Mouse (Mus musculus): Measurements from ENCODE around the gene Bcl2l10. TPM values are rescaled to one million over a fixed set of nuclear protein-coding genes. Genes with fewer than 3 reads are reported as not detected.
"Not testable (repeated sequence)": the region's sequence is repeated elsewhere in the genome, so short reads cannot be mapped to it uniquely, and the experiment has no call there.

The Bcl2l10 gene
- polyA plus RNA-seq, 1 experiment from 2014 or later, result not detected

- H3K27me3 ChIP-seq, result no peaks in the 10 kb centered on the region
- H3K9ac ChIP-seq, result no peak overlapping the region
- 83% methylated on average over 3 of the region's 3 CpGs for WGBS
- H3K9me3 ChIP-seq (replicated peaks), result no peaks in the 10 kb centered on the region
- ATAC-seq (replicated peaks; ENCODE audit: insufficient number of reproducible peaks, insufficient read depth, low FRiP score, low read depth), result no peak
- H3K4me3 ChIP-seq, result no peak overlapping the region
- peaks cover 16% of the 10 kb centered on the region; the same call in 1 of the 2 replicates for H3K36me3 ChIP-seq
- H3K27ac ChIP-seq, result no peak overlapping the region
- H3K4me1 ChIP-seq (replicated peaks), result peaks cover 8% of the 10 kb centered on the region; the same call in 1 of the 2 replicates
- no peak overlapping the region for H3K4me2 ChIP-seq
Observed at GRCm38 (mm10) chr9:75348641-75349040, 1.1 kb downstream of the Bcl2l10 start.

DNA sequence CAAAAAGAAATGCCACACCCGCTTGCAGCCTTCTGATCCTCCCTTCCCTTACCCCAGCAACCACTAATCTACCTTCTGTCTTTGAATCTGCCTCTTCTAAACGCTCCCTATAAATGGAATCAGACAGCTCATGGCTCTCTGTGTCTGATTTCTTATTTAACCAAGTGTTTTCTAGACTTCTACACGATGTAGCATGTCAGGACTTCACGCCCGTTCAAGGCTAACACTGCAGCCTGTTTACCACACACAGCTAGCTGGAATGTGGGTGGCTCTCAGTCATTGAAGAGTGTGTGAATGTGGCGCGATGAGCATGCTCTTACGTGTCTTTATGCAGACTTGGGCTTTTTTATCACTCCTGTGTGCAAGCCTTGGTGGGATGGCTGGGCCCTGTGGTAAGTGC is 5.5 kb downstream of the Bcl2l10 start:
- Histone ChIP-seq H3K4me3 (no peak overlapping the region), H3K27ac (no peak overlapping the region), H3K36me3 (no peaks in the 10 kb centered on the region), H3K4me1 (replicated peaks) (peaks cover 8% of the 10 kb centered on the region; the same call in 1 of the 2 replicates), H3K27me3 (no peaks in the 10 kb centered on the region), H3K9me3 (replicated peaks) (no peaks in the 10 kb centered on the region), H3K4me2 (no peak overlapping the region), H3K9ac (no peak overlapping the region)
- no peak for ATAC-seq (replicated peaks; ENCODE audit: insufficient number of reproducible peaks, insufficient read depth, low FRiP score, low read depth)
- WGBS, result 69% methylated on average over 8 of the region's 8 CpGs

GRCm38 (mm10) chr9:75355783-75356182 is 8.2 kb downstream of the Bcl2l10 start:
- H3K9ac ChIP-seq, result no peak overlapping the region
- WGBS, result 77% methylated on average over 4 of the region's 4 CpGs
- no peak overlapping the region for H3K4me2 ChIP-seq
- H3K9me3 ChIP-seq (replicated peaks), result no peaks in the 10 kb centered on the region
- no peak overlapping the region for H3K27ac ChIP-seq
- no peak for ATAC-seq (replicated peaks; ENCODE audit: insufficient number of reproducible peaks, insufficient read depth, low FRiP score, low read depth)
- H3K4me1 ChIP-seq (replicated peaks), result no peaks in the 10 kb centered on the region
- H3K27me3 ChIP-seq, result no peaks in the 10 kb centered on the region
- no peaks in the 10 kb centered on the region for H3K36me3 ChIP-seq
- no peak overlapping the region for H3K4me3 ChIP-seq

GRCm38 (mm10) chr9:75357087-75357654 is 9.6 kb downstream of the Bcl2l10 start:
- WGBS, result 64% methylated on average over 9 of the region's 9 CpGs
- H3K9ac ChIP-seq, result no peak overlapping the region
- no peak overlapping the region for H3K4me2 ChIP-seq
- H3K4me1 ChIP-seq (replicated peaks), result no peaks in the 10 kb centered on the region
- H3K27me3 ChIP-seq, result no peaks in the 10 kb centered on the region
- no peak for ATAC-seq (replicated peaks; ENCODE audit: insufficient number of reproducible peaks, insufficient read depth, low FRiP score, low read depth)
- H3K9me3 ChIP-seq (replicated peaks), result no peaks in the 10 kb centered on the region
- H3K27ac ChIP-seq, result no peak overlapping the region
- H3K4me3 ChIP-seq, result no peak overlapping the region
- H3K36me3 ChIP-seq, result no peaks in the 10 kb centered on the region

GRCm38 (mm10) chr9:75361699-75362098 is 14.1 kb downstream of the Bcl2l10 start:
- H3K27me3 ChIP-seq, result no peaks in the 10 kb centered on the region
- no peak overlapping the region for H3K4me3 ChIP-seq
- H3K36me3 ChIP-seq, result no peaks in the 10 kb centered on the region
- H3K9ac ChIP-seq, result no peak overlapping the region
- ATAC-seq (replicated peaks; ENCODE audit: insufficient number of reproducible peaks, insufficient read depth, low FRiP score, low read depth), result peak; percentile 37; the same call in 1 of the 2 replicates
- no peaks in the 10 kb centered on the region for H3K9me3 ChIP-seq (replicated peaks)
- H3K4me1 ChIP-seq (replicated peaks), result peaks cover 6% of the 10 kb centered on the region
- H3K4me2 ChIP-seq, result no peak overlapping the region
- whole genome bisulfite sequencing, result 34% methylated on average over 5 of the region's 5 CpGs
- no peak overlapping the region for H3K27ac ChIP-seq

GRCm38 (mm10) chr9:75362201-75362600 is 14.6 kb downstream of the Bcl2l10 start:
- no peak overlapping the region for H3K27ac ChIP-seq
- ATAC-seq (replicated peaks; ENCODE audit: insufficient number of reproducible peaks, insufficient read depth, low FRiP score, low read depth), result no peak
- WGBS, result 76% methylated on average over 4 of the region's 4 CpGs
- H3K9me3 ChIP-seq (replicated peaks), result no peaks in the 10 kb centered on the region
- H3K9ac ChIP-seq, result no peak overlapping the region
- H3K4me1 ChIP-seq (replicated peaks), result peaks cover 6% of the 10 kb centered on the region
- no peak overlapping the region for H3K4me3 ChIP-seq
- H3K4me2 ChIP-seq, result no peak overlapping the region
- H3K27me3 ChIP-seq, result no peaks in the 10 kb centered on the region
- H3K36me3 ChIP-seq, result no peaks in the 10 kb centered on the region

GRCm38 (mm10) chr9:75363001-75363400 is 15.4 kb downstream of the Bcl2l10 start:
- H3K9me3 ChIP-seq (replicated peaks), result no peaks in the 10 kb centered on the region
- 41% methylated on average over 5 of the region's 5 CpGs for WGBS
- H3K4me3 ChIP-seq, result no peak overlapping the region
- H3K27me3 ChIP-seq, result no peaks in the 10 kb centered on the region
- H3K4me2 ChIP-seq, result no peak overlapping the region
- H3K36me3 ChIP-seq, result no peaks in the 10 kb centered on the region
- H3K9ac ChIP-seq, result no peak overlapping the region
- H3K4me1 ChIP-seq (replicated peaks), result peaks cover 6% of the 10 kb centered on the region
- no peak overlapping the region for H3K27ac ChIP-seq
- ATAC-seq (replicated peaks; ENCODE audit: insufficient number of reproducible peaks, insufficient read depth, low FRiP score, low read depth), result no peak

DNA sequence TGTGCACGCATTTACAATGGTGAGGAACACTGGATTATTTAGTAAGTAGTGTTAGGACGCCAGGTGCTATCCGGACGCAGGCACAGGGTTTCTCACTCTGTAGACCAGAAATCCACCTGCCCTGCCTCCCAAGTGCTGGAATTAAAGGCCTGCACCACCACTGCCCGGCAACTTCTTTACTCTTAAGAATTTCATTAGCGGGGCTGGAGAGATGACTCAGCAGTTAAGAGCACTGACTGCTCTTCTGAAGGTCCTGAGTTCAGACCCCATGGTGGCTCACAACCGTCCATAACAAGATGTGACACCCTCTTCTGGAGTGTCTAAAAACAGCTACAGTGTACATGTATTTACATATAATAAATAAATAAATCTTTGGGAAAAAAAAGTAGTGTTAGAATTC is 16.1 kb downstream of the Bcl2l10 start:
- not testable (repeated sequence) for H3K27ac ChIP-seq; H3K9me3 ChIP-seq (replicated peaks); H3K4me3 ChIP-seq; H3K4me1 ChIP-seq (replicated peaks); H3K36me3 ChIP-seq; H3K9ac ChIP-seq; H3K4me2 ChIP-seq; H3K27me3 ChIP-seq; ATAC-seq (replicated peaks; ENCODE audit: insufficient number of reproducible peaks, insufficient read depth, low FRiP score, low read depth)
- 62% methylated on average over 7 of the region's 7 CpGs for WGBS

GRCm38 (mm10) chr9:75365195-75365594 is 17.6 kb downstream of the Bcl2l10 start:
- Histone ChIP-seq H3K9ac (no peak overlapping the region), H3K27ac (no peak overlapping the region), H3K9me3 (replicated peaks) (no peaks in the 10 kb centered on the region), H3K4me1 (replicated peaks) (peaks cover 6% of the 10 kb centered on the region), H3K4me3 (no peak overlapping the region), H3K4me2 (no peak overlapping the region), H3K27me3 (no peaks in the 10 kb centered on the region), H3K36me3 (no peaks in the 10 kb centered on the region)
- WGBS, result 80% methylated on average over 4 of the region's 4 CpGs
- no peak for ATAC-seq (replicated peaks; ENCODE audit: insufficient number of reproducible peaks, insufficient read depth, low FRiP score, low read depth)

DNA sequence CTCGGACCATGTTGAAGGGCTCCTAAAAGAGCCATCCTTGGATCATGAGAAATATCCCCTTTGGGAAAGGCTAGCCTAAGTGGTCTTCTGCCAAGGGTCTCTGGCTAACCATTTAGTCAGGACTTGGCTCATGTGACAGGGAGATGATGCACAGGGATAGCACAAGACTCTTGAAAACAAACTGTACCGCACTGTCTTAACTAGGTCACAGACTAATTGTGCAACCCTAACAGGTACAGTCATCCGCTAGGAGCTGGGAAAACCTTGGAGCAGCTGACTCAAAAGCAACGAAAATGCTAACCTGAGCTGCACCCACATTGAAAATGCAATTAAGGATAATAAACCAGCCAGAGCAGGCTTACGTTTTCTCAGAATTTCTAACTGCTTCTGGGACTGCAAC is 18.6 kb downstream of the Bcl2l10 start:
- Histone ChIP-seq H3K4me3 (no peak overlapping the region), H3K27me3 (no peaks in the 10 kb centered on the region), H3K9ac (no peak overlapping the region), H3K27ac (no peak overlapping the region), H3K9me3 (replicated peaks) (no peaks in the 10 kb centered on the region), H3K4me1 (replicated peaks) (peaks cover 6% of the 10 kb centered on the region), H3K4me2 (no peak overlapping the region), H3K36me3 (no peaks in the 10 kb centered on the region)
- 73% methylated on average over 5 of the region's 5 CpGs for WGBS
- ATAC-seq (replicated peaks; ENCODE audit: insufficient number of reproducible peaks, insufficient read depth, low FRiP score, low read depth), result no peak

- WGBS, result 53% methylated on average over 3 of the region's 3 CpGs
- Histone ChIP-seq H3K4me2 (no peak overlapping the region), H3K9me3 (replicated peaks) (no peaks in the 10 kb centered on the region), H3K27me3 (no peaks in the 10 kb centered on the region), H3K27ac (no peak overlapping the region), H3K36me3 (no peaks in the 10 kb centered on the region), H3K4me1 (replicated peaks) (no peaks in the 10 kb centered on the region), H3K9ac (no peak overlapping the region), H3K4me3 (no peak overlapping the region)
- ATAC-seq (replicated peaks; ENCODE audit: insufficient number of reproducible peaks, insufficient read depth, low FRiP score, low read depth), result no peak
Observed at GRCm38 (mm10) chr9:75368779-75369178, 21.2 kb downstream of the Bcl2l10 start.

DNA sequence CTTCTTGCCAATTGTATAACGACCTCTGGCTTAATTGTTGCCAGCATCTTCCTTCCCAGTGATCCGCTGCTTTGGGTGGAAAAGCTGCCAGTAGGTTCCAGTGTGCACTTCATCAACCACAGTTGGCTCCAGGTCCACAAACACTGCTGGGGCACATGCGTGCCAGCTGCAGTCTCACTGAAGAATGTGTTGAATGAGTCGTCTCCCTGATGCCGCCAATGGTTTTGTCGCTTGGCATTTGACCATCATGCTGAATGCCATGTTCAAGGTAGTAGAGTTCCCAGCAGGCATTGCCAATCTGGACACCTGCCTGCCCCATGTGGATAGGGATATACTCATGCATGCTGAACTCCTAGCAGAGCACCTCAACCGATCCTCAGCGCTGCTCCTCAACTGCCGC is 28.0 kb downstream of the Bcl2l10 start:
- no peak overlapping the region for H3K9ac ChIP-seq
- H3K36me3 ChIP-seq, result no peaks in the 10 kb centered on the region
- no peak overlapping the region for H3K4me2 ChIP-seq
- H3K27me3 ChIP-seq, result no peaks in the 10 kb centered on the region
- WGBS, result 92% methylated on average over 9 of the region's 9 CpGs
- no peak overlapping the region for H3K27ac ChIP-seq
- no peak overlapping the region for H3K4me3 ChIP-seq
- no peak for ATAC-seq (replicated peaks; ENCODE audit: insufficient number of reproducible peaks, insufficient read depth, low FRiP score, low read depth)
- no peaks in the 10 kb centered on the region for H3K4me1 ChIP-seq (replicated peaks)
- no peaks in the 10 kb centered on the region for H3K9me3 ChIP-seq (replicated peaks)

All from heart, embryonic 15.5 days (tissue).